ENCODE assay signal across 8 mouse cellular contexts in the genomic region with DNA sequence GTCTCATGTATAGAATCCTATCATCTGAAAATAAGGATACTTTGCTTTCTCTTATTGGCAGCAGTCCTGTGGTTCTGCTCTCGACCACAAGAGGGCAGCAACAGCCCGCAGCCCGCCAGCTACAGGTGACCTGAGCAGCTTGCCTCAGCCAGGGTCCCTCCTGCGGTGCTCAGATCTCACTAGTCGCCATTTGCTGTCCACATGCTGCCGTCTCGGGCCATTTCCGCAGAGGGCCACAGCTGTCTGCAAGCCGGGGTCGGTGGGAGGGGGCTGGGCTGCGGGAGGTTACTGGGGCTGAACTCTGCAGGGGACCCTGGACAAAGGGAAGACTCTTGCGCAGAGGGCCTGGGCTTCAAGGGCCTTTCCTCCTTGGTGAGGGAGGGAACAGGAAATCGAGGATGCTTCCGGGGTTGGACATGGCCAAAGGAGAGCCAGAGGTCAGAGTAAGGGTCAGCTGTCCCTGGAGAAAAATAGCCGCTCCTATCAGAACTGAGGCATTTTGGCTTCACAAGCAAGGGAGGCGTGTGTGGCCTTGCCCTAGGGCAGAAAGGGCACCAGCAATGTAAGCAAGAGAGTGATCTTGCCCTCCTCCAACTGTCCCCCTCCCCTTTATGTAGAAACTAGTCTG. TPM values are rescaled to one million over a fixed set of nuclear protein-coding genes. Genes with fewer than 3 reads are reported as not detected.
DNase-seq lines count a peak whose midpoint lies in the region; ATAC-seq lines count a peak whose summit lies in the region.

No protein-coding gene starts in this region.

- H3K36me3 ChIP-seq in embryonic facial prominence, embryonic 11.5 days (replicated peaks; ENCODE audit: control insufficient read depth, insufficient read depth, low read depth, low read length), result no peaks in the 10 kb centered on the region
- no peaks in the 10 kb centered on the region for H3K36me3 ChIP-seq in limb, embryonic 13.5 days
- no peaks in the 10 kb centered on the region for H3K36me3 ChIP-seq in midbrain, embryonic 16.5 days (ENCODE audit: control insufficient read depth, insufficient read depth, low read length)

- 2% methylated on average over 16 of the region's 16 CpGs for WGBS in embryonic facial prominence, embryonic 11.5 days
- WGBS in limb, embryonic 13.5 days, result 5% methylated on average over 16 of the region's 16 CpGs
- 2% methylated on average over 16 of the region's 16 CpGs for WGBS in midbrain, embryonic 16.5 days

- H3K9ac ChIP-seq in embryonic facial prominence, embryonic 11.5 days (replicated peaks; ENCODE audit: low read length), result peak overlapping the region; percentile 55
- H3K9ac ChIP-seq in limb, embryonic 13.5 days, result peak overlapping the region; percentile 59; the same call in 1 of the 2 replicates
- H3K9ac ChIP-seq in midbrain, embryonic 16.5 days (ENCODE audit: low read depth, low read length), result peak overlapping the region; percentile 66

- no peaks in the 10 kb centered on the region for H3K27me3 ChIP-seq in embryonic facial prominence, embryonic 11.5 days (ENCODE audit: control insufficient read depth, insufficient read depth, low read length)
- no peaks in the 10 kb centered on the region for H3K27me3 ChIP-seq in limb, embryonic 13.5 days
- no peaks in the 10 kb centered on the region for H3K27me3 ChIP-seq in midbrain, embryonic 16.5 days (ENCODE audit: control insufficient read depth, insufficient read depth, low read depth, low read length)

- H3K4me1 ChIP-seq in embryonic facial prominence, embryonic 11.5 days (ENCODE audit: control insufficient read depth, insufficient read depth, low read length), result no peaks in the 10 kb centered on the region; the same call in 1 of the 2 replicates
- H3K4me1 ChIP-seq in limb, embryonic 13.5 days, result peaks cover 8% of the 10 kb centered on the region
- peaks cover 6% of the 10 kb centered on the region for H3K4me1 ChIP-seq in midbrain, embryonic 16.5 days (ENCODE audit: control insufficient read depth, insufficient read depth, low read length)

- no peaks in the 10 kb centered on the region for H3K9me3 ChIP-seq in embryonic facial prominence, embryonic 11.5 days (replicated peaks; ENCODE audit: control insufficient read depth, low read length)
- no peaks in the 10 kb centered on the region for H3K9me3 ChIP-seq in limb, embryonic 13.5 days
- no peaks in the 10 kb centered on the region for H3K9me3 ChIP-seq in midbrain, embryonic 16.5 days (replicated peaks; ENCODE audit: control insufficient read depth, low read length, poor library complexity, severe bottlenecking)

- DNase-seq in 3134 (ENCODE audit: extremely low read depth, insufficient read length, low spot score), result peak; percentile 63
- peak; percentile 73 for DNase-seq in adrenal gland, postnatal 25 days
- DNase-seq in embryonic facial prominence, embryonic 11.5 days (ENCODE audit: low spot score), result peak; percentile 90
- peak; percentile 87 to 91 for DNase-seq in heart, adult 18-20 months
- DNase-seq in kidney, adult 18-20 months, result peak; percentile 82
- DNase-seq in spleen, postnatal 10 days (ENCODE audit: low spot score in 2 of 2), result peak; percentile 73 to 81

- ATAC-seq in embryonic facial prominence, embryonic 11.5 days (replicated peaks; ENCODE audit: insufficient number of reproducible peaks, low FRiP score, low TSS enrichment, low read depth), result peak; percentile 94
- peak; percentile 91 for ATAC-seq in limb, embryonic 13.5 days (ENCODE audit: low FRiP score, low read depth)
- peak; percentile 91 for ATAC-seq in midbrain, embryonic 16.5 days

- H3K27ac ChIP-seq in embryonic facial prominence, embryonic 11.5 days (replicated peaks; ENCODE audit: low read depth, low read length), result no peak overlapping the region; the same call in 1 of the 2 replicates
- H3K27ac ChIP-seq in limb, embryonic 13.5 days, result 0 out of 2 replicates have a peak overlapping the region, but pooled peaks have one; percentile 28
- H3K27ac ChIP-seq in midbrain, embryonic 16.5 days (ENCODE audit: low read length), result peak overlapping the region; percentile 41

- H3K4me3 ChIP-seq in embryonic facial prominence, embryonic 11.5 days (ENCODE audit: low read depth, low read length), result no peak overlapping the region
- H3K4me3 ChIP-seq in limb, embryonic 13.5 days, result peak overlapping the region; percentile 39
- peak overlapping the region; percentile 37 for H3K4me3 ChIP-seq in midbrain, embryonic 16.5 days (ENCODE audit: low read depth, low read length)

- H3K4me2 ChIP-seq in embryonic facial prominence, embryonic 11.5 days (ENCODE audit: low read depth, low read length), result peak overlapping the region; percentile 48
- H3K4me2 ChIP-seq in limb, embryonic 13.5 days (replicated peaks), result peak overlapping the region; percentile 69
- H3K4me2 ChIP-seq in midbrain, embryonic 16.5 days (ENCODE audit: low read length), result peak overlapping the region; percentile 78

RNA-seq across cellular contexts. Expression of gene Hdhd5, which starts 8.1 kb away (rescaled TPM):
- total RNA-seq in adrenal gland, postnatal 25 days (2021), result 28.5 and 37.4 TPM in 2 replicates
- polyA plus RNA-seq in embryonic facial prominence, embryonic 11.5 days (2014; fragmentation: Nextera tagmentation; extraction: Ambion mirVana), result 13.3 and 14.2 TPM in 2 replicates
- total RNA-seq in heart, adult 18-20 months (2021), result 10 to 100 TPM; 18.7 to 21.8 TPM
- polyA plus RNA-seq in limb, embryonic 13.5 days (2015; fragmentation: Nextera tagmentation; extraction: Ambion mirVana), result 18.6 and 20.3 TPM in 2 replicates
- polyA plus RNA-seq in midbrain, embryonic 16.5 days (2015; fragmentation: Nextera tagmentation; extraction: Ambion mirVana), result 14.6 and 15.0 TPM in 2 replicates

RNA-seq across cellular contexts. Expression of gene Tmem121b, which starts 45.6 kb away (rescaled TPM):
- total RNA-seq in adrenal gland, postnatal 25 days (2021), result not detected in 2 replicates
- 0.38 and 0.41 TPM in 2 replicates for polyA plus RNA-seq in embryonic facial prominence, embryonic 11.5 days (2014; fragmentation: Nextera tagmentation; extraction: Ambion mirVana)
- not detected for total RNA-seq in heart, adult 18-20 months (2021)
- 0.08 and 0.25 TPM in 2 replicates for polyA plus RNA-seq in limb, embryonic 13.5 days (2015; fragmentation: Nextera tagmentation; extraction: Ambion mirVana)
- polyA plus RNA-seq in midbrain, embryonic 16.5 days (2015; fragmentation: Nextera tagmentation; extraction: Ambion mirVana), result 2.6 and 2.9 TPM in 2 replicates
